Mouse (Mus musculus): Measurements from ENCODE around the gene Kmt2b.

The Kmt2b gene

DNA sequence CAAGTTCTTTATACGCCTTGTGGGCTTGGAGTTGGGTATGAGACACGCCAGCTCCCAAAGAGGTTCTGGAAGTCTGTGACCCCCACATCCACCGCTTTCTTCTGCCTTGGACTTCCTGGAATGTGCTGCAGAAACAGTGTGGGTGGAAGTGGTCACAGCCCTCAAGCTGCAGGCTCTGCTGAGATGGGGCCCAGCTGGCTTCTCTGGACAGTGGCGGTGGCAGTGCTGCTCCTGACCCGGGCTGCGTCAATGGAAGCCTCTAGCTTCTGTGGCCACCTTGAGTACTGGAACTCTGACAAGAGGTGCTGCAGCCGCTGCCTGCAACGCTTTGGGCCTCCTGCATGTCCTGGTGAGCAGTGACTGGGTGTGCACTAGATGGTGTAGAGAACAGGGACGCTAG is 22.5 kb downstream of the Kmt2b start:
- DNase-seq (ENCODE audit: low read depth, low spot score), result no peak

DNA sequence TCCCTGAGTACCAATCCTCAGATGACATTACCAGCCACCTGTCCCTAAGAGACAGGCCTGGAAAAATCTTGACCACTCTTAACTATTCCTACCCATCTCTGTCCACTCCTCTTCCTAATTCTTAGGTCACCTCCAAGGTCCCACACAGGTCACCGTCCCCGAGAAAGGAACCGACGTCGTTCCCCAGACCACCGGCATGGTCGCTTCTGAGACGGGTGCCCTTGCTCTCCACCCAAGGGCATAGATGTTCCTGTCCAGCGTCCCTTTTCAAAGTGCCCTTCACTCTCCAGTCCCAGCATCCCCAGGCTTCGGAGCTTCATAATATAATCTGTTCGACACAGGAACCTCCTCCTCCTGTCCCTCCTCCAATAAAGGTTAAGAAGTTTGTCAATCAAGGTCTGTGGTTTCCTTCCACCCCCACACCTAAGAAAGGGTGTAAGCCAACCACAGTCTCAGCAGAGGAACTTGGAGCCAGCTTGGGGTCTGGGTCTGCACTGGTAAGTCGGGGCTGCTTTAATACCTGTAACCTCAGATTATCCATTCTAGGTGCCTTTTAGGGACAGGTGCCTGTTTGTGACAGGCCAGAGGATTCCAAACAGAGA is 23.5 kb downstream of the Kmt2b start, which contains the start of gene Igflr1:
TSS of gene Igflr1 (plus strand) at position 458 of the 602 bp plus-strand sequence.
- DNase-seq (ENCODE audit: low read depth, low spot score), result no peak

DNA sequence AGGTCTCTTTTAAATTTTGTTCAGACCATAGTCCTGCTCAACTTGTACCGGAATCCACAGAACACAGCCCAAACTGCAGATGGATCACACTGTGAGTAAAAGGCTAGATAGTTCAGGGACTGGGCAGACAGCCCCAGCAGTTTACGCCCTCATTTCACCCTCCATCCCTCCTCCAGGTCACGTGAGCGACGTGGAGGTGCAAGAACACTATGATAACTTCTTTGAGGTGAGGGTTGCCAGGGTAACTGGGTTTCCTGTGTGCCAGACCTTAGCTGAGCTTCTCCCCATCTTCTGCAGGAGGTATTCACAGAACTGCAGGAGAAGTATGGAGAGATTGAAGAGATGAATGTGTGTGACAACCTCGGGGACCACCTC is 24.6 kb downstream of the Kmt2b start:
- no peak for DNase-seq (ENCODE audit: low read depth, low spot score)

DNA sequence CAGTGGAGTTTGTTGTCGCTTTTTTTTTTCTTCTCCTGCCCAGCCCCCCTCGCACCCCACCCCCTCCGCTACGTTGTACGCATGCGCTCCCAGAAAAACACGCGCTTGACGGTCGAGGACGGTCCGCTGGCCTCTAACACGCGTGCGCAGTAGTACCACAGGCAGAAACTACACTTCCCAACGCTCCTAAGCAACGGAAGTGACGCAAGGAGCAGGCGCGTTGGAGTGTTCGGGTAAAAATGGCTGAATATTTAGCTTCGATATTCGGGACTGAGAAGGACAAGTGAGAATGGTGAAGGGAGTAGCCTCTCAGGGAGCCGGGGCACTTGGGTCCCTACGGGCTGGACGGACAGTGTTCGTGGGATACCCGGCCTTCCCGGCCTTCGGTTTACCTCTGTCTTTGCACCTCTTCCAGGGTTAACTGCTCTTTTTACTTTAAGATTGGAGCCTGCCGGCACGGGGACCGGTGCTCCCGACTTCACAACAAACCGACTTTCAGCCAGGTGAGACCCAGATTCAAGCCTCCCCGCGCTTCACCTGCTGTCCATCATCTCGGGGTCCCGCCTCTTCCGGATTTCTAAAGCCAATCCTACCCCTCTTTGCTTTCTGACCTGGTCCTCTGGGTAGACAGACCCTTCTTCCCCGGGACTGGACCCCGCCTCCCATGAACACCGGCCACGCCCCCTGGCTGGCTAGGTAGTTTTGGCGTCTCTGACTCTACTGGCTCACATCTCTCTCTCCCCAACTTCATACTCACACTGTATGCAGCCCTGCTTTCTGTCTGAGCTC is 25.2 kb downstream of the Kmt2b start, which contains the start of the genes U2af1l4, Gm49396 and Psenen:
TSS of gene U2af1l4 (plus strand) at position 185 of the 789 bp plus-strand sequence.
TSS of gene Gm49396 (plus strand) at position 228 of the 789 bp plus-strand sequence.
TSS of gene Psenen (minus strand) at position 511 of the 789 bp plus-strand sequence.
- peak; percentile 97 for DNase-seq (ENCODE audit: low read depth, low spot score)

DNA sequence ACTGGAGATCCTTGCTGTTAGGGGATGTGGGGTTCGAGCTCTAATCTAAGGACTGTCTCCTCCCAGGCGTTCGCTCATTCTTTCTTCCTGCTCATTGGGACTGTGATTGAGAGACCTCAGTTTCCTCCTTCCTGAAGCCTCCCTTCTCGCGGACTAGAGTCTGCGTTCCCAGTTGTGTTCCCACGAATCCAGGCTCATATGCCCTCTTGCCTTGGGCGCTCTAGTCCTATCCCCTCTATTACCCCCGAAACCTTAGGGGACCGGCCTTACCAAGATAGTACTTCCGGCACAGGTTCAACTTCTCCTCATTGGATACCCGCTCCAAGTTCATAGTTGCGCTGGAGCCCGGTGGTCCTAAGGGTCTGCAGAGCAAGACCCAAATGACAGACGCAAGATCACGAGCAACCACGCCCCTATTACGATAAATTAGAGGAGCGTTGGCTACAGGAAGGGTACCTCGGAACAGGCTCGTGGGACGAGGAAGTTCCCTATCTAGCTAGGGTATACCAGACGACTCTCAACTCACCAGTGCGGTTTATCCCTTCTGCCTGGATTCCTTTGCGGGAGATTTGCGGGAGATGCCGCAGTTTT is 25.9 kb downstream of the Kmt2b start:
- peak; percentile 34 for DNase-seq (ENCODE audit: low read depth, low spot score)

DNA sequence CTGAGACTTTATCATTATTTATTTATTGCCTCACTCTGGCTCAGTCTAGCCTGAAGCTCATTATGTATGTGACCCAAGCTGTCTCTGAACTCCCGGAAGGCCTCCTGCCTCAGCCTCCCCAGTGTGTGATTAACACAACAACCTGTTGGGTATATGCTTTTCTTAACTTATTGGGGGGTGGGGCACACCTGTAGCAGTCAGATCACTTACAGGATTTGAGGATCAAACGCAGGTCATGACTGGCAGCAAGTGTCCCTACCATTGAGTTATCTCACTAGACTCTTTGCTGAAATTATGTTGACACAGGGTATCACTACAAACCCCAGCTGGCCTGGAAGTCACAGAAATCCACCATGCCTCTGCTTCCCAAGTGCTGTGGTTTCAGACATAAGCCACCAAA is 28.2 kb downstream of the Kmt2b start:
- no peak for DNase-seq (ENCODE audit: low read depth, low spot score)

DNA sequence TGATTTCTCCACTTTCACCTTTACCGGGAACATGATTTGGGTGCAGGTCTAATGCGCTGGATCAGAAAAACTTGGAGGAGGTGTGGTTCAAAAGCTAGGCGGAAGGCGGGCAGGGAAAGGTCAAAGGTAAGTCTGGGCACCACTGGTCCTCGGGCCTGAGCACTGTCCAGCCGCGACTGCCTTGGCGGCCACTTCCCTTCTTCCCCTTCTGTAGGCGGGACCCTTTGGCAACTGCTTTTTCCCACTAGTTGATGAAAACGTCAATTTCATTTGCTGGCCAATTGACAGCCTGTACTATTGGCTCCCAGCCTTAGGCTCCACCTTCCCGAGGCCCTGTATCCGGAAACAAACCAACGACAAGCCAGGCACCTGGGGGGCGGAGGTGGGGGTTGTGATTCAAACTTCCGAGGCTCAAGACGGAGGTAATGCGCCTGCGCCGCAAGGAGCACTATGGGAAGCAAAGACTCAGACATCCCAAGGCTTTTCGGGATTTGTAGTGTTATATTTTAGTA is 29.0 kb downstream of the Kmt2b start, which contains the start of gene Lin37:
TSS of gene Lin37 (minus strand) at position 396 of the 512 bp plus-strand sequence.
- DNase-seq (ENCODE audit: low read depth, low spot score), result peak; percentile 98

DNA sequence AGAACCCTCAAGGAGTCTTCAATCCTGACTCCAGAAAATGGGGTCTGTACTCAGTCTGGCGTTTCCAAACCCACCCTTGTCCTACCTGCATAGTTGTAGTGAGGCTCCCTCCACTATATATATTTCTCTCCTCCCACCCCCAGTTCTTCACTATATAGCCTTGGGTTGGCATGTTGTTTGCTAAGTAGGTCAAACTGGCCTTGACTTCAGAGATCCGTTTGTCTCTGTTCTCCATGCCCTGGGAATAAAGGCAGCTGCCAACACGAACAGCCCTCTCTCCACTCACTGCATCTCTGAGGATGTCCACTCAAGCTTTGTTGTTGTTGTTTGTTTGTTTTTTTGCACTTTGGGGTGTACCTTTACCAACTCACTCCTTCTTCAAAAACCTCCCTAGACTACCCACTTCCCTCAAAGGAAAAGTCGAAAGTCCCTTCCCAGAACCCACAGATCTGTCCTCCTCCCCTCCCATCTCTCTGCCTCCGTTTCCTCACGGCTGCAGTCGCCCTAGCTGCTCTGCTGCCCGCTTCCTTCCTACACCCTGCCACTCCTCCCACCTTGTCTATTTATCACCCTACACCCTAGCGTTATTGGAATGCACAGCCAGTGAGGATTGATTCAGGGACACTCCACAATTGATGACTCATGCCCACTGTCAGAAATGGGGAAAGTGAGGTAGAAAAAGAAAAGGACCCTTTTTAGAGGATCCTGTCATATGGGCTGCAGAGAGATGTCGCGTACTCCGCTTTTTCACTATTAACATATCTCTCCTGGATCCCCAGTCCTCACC is 29.7 kb downstream of the Kmt2b start:
- DNase-seq (ENCODE audit: low read depth, low spot score), result peak; percentile 33

DNA sequence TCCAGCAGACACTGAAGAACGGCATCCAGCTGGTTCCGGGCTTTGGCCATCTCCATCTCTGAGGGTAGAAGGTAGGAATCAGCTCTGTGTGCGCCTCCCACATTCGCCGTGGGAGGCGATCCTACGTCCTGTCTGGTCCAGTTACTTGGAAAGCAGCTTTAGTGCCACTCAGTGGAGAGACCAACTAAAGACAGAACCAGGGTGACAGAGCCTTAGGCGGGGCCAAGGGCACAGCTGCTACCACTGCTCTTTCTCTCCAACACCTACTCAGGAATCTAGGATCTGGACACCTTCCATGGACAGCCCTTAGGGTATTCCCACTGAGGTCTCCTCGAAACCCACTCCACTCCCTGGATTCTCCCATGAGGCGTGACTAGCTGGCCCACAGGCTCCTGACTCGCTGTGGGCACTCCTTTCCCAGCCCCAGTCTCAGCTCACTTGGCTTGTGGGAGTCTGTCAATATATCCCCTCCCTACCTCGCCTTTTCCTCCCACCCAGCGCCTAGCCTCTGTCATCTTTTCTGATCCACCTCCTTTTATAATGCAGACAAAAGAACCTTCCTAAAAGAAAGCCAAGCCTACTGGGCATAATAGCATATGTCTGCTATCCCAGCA is 30.5 kb downstream of the Kmt2b start:
- peak; percentile 32 for DNase-seq (ENCODE audit: low read depth, low spot score)

DNA sequence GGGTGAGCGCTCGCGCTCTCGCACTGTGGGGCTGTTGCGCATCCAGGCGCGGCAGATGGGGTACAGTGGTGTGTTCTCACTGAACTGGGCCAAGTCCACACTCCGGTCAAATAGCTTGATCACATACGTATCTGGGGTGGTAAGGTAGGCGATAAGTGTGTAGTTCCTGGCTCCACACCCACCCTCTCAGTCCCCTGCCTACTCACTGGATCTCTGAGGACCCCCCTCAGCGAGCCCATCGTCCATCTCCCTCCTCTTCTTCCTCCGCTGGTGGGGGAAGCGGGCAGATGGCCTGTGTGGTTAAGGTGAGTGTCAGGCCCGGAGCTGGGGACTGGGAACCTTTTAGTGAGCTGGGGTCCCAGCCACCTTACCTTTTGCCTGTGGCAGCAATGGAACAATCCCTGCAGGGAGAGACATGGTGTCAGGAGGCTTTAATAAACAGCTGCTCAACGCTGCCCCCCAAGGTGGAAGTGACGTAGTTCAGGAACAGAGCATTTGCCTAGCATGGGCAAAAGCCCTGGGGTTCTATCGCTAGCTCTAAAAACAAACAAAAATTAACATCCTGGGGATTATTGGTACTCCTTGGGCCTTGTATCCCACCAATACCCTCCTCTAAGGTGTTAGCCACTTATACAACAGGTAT is 31.5 kb downstream of the Kmt2b start:
- DNase-seq (ENCODE audit: low read depth, low spot score), result peak; percentile 55

DNA sequence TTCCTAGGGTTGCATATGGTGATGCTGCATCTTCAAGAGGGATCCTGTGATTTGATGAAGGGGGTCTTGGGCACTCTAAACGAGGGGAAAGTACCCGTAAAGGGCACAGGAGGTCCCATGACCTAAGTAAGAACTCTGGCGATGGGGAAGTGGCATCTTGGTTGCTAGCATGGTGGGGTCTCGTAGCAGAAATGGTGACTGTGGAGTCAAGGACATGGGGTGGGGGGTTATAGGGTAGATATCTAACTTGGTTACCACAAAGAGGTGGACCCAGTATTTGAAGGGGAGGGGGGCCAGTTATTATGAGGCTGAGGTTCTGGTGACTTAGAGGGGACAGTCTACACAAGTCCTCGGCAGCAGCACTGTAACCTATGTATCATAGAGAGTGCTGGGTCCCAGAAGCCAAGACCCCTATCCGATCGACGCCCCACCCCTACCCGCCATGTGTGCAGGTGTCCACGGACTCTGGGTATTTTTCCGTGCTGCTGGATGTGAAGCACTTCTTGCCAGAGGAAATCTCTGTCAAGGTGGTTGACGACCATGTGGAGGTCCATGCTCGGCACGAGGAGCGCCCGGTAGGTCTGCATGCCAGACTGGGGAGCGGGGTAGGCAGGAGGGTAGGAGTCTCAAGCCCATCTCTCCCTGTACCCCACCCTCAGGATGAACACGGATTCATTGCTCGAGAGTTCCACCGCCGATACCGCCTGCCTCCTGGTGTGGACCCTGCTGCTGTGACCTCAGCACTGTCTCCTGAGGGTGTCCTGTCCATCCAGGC is 34.5 kb downstream of the Kmt2b start:
- DNase-seq (ENCODE audit: low read depth, low spot score), result no peak

DNA sequence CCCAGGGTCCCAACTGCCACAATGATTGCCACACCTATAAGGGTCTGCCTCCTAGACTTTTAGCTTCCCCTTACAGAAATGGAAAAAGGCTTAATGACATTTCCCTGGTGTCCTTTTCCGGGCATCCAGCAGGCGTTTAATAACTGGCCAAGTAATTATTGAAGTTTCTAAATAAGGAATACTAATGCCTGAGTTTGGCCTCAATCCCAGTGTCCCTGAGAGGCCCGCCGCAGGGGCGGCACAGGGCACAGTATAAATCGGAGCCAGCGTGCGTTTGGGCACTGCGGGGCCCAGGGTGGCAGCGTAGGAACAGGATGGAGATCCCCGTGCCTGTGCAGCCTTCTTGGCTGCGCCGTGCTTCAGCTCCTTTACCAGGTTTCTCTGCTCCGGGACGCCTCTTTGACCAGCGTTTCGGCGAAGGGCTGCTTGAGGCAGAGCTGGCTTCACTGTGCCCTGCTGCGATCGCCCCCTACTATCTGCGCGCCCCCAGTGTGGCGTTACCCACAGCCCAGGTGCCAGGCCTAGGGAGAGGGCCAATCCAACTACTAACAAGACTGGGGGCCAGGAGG is 35.4 kb downstream of the Kmt2b start:
- DNase-seq (ENCODE audit: low read depth, low spot score), result no peak

DNA sequence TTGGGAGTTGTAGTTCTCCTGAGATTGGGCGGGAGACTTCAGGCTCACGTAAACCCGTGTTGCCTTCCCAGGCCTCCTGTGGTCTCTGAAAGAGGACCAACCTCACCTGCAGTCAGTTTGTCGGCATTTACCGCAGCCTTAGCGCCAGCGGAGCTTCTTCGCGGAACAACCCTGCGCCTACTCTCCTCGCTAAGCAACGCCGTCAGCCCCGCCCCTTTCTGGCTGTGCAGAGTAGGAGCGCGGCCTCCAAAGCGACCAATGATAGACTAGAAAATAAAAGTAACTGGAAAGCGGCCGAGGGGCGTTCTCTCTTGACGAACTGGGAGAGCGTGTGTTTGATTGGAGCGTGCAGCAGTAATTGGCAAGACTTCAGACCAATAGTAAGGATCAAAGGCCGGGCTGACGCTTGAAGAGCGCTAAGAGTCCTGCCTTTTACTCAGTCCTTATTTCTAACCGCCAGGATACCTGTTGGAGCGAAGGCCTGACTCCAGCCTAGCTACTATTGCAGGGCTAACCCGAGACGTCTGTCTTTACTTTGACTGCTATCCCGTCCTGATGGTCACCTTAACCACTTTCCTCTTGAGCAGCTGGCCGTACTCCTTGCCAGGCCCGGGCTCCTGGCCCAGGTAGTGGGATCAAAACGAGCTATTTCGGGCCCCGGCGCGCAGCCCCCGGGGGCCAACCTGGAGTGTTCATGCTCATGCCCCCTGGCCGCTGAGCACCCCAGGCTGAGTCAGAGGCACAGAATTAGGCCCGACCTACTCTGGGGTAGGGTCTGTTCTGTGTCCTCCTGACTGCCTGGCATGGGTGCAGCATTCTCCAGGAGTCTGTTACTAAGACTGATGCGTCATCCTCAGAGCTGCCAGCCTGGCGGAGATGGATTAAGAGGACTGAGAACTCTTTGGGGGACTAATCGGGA is 36.2 kb downstream of the Kmt2b start, which contains the start of the genes Hspb6 and Proser3:
TSS of gene Hspb6 (plus strand) at position 77 of the 919 bp plus-strand sequence.
TSS of gene Proser3 (minus strand) at position 198 of the 919 bp plus-strand sequence.
- peak; percentile 99 for DNase-seq (ENCODE audit: low read depth, low spot score)

DNA sequence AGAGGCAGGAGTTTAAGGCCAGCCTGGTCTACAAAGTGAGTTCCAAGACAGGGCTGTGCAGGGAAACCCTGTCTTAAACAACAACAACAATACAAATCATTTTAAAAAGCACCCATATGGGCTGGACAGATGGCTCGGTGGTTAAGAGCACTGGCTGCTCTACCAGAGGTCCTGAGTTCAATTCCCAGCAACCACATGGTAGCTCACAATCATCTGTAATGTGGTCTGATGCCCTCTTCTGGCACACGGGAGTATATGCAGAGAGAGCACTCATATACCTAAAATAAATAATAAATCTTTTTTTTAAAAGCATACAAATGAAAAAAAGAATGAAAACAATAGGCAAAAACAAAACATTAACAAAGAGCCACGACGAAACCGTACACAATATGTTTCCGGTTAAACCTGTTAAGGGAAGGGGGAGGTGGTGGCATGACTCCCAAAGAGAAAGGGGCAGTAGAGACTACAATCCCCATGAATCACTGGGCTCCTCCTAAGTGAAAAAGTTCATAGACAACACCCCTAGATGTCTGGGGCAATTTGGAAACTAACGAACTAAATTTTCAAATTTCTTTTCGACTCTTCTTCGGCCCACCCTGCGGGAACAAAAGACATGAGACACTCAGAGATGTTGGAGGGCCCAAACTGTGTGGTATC is 37.0 kb downstream of the Kmt2b start:
- DNase-seq (ENCODE audit: low read depth, low spot score), result peak; percentile 75

DNA sequence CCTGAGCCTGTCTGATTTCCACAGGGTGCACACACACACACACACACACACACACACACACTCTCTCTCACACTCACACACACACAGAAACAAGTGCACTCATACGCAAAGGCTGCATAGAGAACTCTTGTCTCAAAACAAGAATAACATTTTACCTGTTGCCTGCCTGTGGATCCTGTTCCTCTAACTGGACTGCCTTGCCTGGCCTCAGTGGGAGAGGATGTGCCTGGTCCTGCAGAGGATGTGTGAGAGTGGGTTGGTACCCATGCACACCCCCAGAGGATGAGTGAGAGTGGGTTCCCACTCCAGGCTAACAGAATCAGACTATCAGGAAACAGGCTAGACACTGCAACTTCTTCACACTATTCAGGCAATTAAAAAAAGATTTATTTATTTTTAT is 37.9 kb downstream of the Kmt2b start:
- no peak for DNase-seq (ENCODE audit: low read depth, low spot score)

DNA sequence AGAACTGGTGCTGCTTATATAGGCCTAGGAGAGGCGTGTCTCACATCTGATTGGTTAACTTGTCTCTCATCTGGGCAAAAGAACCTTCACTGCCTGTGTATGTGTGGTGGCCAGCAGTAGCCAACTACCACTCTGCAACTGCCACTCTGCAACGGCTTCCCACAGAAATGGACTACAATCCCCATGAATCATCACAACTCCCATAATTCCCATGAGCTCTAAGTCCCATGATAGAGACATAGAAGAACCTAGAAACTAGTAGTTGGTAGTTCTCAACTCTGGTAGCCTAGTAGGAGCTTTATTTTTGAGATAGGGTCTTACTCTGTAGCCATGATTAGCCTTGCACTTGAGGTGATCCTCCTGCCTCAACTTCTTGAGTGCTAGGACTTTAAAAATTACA is 38.6 kb downstream of the Kmt2b start:
- no peak for DNase-seq (ENCODE audit: low read depth, low spot score)

DNA sequence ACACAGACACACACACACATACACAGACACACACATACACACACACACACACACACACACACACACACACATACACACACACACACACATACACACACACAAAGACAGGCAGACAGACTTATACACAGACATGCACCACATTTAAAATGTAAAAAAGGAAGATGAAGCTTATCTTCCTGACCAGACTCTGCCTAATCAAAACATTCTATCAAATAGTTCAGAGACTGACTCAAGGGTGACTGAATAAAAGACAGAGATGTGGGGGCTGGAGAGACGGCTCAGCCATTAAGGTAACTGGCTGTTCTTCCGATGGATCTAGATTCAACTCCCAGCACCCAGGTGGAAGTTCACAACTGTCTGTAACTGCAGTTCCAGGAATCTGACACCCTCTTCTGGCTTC is 44.2 kb downstream of the Kmt2b start:
- DNase-seq (ENCODE audit: low read depth, low spot score), result no peak

DNA sequence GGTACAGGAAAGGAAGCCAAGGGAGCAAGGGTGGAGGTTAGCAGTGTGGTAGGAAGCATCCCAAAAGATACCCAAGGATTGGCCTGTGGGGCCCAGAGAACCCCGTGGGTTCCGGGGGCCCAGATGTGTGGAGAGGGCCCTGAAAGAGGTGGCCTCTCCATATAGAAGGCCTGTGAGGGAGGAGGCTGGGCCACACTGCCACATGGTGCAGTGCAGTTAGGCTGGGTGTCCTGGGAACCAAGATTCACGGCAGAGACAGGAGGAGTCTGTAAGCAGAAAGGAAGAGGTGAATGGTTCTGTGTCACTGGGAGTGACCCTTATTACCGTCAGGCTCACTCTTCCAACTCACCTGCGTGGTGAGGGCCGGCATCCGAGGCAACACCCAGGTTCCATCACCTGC is 48.0 kb downstream of the Kmt2b start:
- DNase-seq (ENCODE audit: low read depth, low spot score), result no peak
